Mouse (Mus musculus) kidney, embryonic 14.5 days (tissue): ENCODE results near the gene Exoc4. TPM values are rescaled to one million over a fixed set of nuclear protein-coding genes. Genes with fewer than 3 reads are reported as not detected.

ENCODE experiments used
- ATAC-seq: fragments of 200-750 bp; cut with Nextera tagmentation; 2 replicates; pipeline ENCODE4 v1.8.0; 2017; ENCODE audit warnings: moderate number of reproducible peaks, mild to moderate bottlenecking, moderate TSS enrichment, moderate library complexity; ENCODE audit not compliant: low FRiP score, low TSS enrichment
- H3K27ac ChIP-seq: fragments of 300-500 bp; sonication (generic); 2 replicates; pipeline ENCODE4 v1.5.1; 2014; ENCODE audit warnings: low read depth, mild to moderate bottlenecking, low read length, moderate library complexity, mixed read lengths
- H3K27me3 ChIP-seq: fragments of 300-500 bp; sonication (generic); 2 replicates; pipeline ENCODE4 v1.6.1; 2014; ENCODE audit warnings: mild to moderate bottlenecking, low read length; ENCODE audit not compliant: control insufficient read depth, insufficient read depth
- H3K36me3 ChIP-seq: fragments of 300-500 bp; sonication (generic); 2 replicates; pipeline ENCODE4 v1.6.1; 2014; ENCODE audit warnings: low read length, mixed read lengths; ENCODE audit not compliant: control insufficient read depth, insufficient read depth
- H3K4me1 ChIP-seq: fragments of 300-500 bp; sonication (generic); 2 replicates; pipeline ENCODE4 v1.6.1; 2014; ENCODE audit warnings: low read length, mixed read lengths; ENCODE audit not compliant: control insufficient read depth, insufficient read depth
- H3K4me2 ChIP-seq: fragments of 300-500 bp; sonication (generic); replicated peaks from 2 replicates; pipeline ENCODE4 v1.6.1; 2014; ENCODE audit warnings: low read depth, mild to moderate bottlenecking, low read length
- H3K4me3 ChIP-seq: fragments of 300-500 bp; sonication (generic); 2 replicates; pipeline ENCODE4 v1.5.1; 2014; ENCODE audit warnings: mild to moderate bottlenecking, low read length
- H3K9ac ChIP-seq: fragments of 300-500 bp; sonication (generic); 2 replicates; pipeline ENCODE4 v1.6.1; 2014; ENCODE audit warnings: low read depth, mild to moderate bottlenecking, low read length, moderate library complexity
- H3K9me3 ChIP-seq: fragments of 300-500 bp; sonication (generic); 2 replicates; pipeline ENCODE4 v1.6.1; 2016; ENCODE audit warnings: low read length; ENCODE audit not compliant: control insufficient read depth
- WGBS: fragments of 180-500 bp; shearing (Covaris S2); extraction: QIAGEN DNeasy Blood & Tissue Kit; methylation state at CpG from one replicate; pipeline ENCODE4 v1.1.7; 2014; 5-methylcytosine and 5-hydroxymethylcytosine counted together
- polyA plus RNA-seq: library from polyadenylated mRNA; unstranded; fragments of >200 nt; fragmentation: Nextera tagmentation; extraction: Ambion mirVana; gene quantifications from 2 replicates; pipeline ENCODE4 v1.2.1, GENCODE M21; 2014

Exoc4 gene
- polyA plus RNA-seq, 1 experiment from 2014 or later = 31.5 TPM

DNA sequence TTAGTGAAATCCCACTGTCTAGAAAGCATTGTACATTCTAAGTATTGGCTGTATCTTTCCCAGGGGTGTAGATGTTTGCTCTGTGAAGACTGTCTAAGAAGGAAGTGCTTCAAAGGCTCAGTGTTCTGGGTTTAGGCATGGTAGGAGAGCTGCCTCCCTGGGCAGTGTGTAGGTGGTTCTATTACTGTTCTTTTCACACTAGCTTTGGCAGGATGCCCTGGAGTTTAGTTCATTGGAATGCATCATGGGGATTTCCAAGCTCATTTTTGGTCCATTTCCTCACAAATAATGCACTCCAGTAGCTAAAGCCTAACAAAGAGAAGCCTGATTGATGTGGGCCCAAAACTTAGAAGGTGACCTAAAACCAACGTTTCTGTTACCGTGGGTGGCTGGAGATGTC lies 555.9 kb downstream of the Exoc4 start:
- Histone ChIP-seq H3K36me3 (no peaks in the 10 kb centered on the region), H3K4me1 (no peaks in the 10 kb centered on the region), H3K27ac (no peak overlapping the region), H3K4me2 (no peak overlapping the region), H3K9ac (no peak overlapping the region), H3K9me3 (no peaks in the 10 kb centered on the region), H3K27me3 (no peaks in the 10 kb centered on the region), H3K4me3 (no peak overlapping the region)
- ATAC-seq = no peak
- 79% methylated on average over 2 of the region's 2 CpGs for WGBS

DNA sequence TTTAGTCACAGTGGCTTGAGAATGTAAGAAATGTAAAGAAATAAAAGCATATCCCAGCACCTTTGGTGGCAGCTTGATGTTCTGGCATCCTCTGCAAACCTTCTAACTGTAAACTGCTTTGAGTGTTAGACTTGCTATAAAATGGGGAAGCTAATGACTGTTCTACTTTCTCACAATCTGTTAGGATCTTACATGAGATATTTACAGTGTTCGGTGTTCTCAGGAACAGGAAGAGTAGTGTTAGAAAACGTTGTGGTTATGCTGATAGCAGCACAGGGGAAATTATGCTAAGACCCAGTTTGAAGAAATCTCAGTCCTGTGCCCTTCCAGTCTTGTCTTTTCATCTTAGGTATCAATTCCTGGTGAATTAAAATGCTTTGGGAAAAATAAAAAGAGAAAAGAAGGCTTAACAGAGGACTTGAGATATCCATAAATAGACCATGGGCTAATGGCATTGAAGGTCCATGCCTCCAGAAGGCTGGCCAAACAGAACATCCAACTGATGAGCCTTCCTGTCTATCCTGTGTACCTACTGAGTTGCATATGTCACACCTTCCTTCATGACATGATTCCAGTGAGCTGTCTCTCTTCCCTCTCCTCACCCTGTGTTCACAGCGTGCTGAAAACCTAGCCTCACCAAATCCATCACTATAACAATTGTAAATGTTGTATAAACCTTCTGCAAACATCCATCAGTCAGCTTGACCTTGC lies 557.3 kb downstream of the Exoc4 start:
- no peaks in the 10 kb centered on the region for H3K9me3 ChIP-seq
- H3K36me3 ChIP-seq = no peaks in the 10 kb centered on the region
- H3K4me1 ChIP-seq = no peaks in the 10 kb centered on the region
- H3K4me2 ChIP-seq = no peak overlapping the region
- WGBS = 85% methylated on average over 3 of the region's 3 CpGs
- no peaks in the 10 kb centered on the region for H3K27me3 ChIP-seq
- H3K27ac ChIP-seq = no peak overlapping the region
- ATAC-seq = no peak
- H3K9ac ChIP-seq = no peak overlapping the region
- H3K4me3 ChIP-seq = no peak overlapping the region

DNA sequence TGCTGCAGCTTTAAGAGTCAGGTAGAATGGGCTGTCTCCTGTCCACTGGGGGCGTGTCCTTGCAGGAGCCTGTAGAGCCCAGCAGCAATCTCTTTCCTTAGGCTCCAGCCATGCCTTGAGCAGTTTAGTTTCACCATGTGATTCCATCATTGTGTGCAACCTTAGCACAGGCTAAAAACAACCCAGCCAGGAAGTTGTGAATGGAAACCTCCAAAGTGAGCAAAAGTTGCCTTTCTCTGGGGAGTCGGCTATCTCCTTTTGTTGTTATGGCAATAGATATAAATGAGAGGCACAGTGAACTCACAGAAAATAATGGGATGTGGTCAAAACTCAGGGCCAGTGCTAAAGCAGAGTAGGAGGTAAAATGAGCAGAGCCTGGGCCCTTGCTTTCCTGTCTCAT lies 565.5 kb downstream of the Exoc4 start:
- Histone ChIP-seq H3K27me3 (no peaks in the 10 kb centered on the region), H3K9me3 (no peaks in the 10 kb centered on the region), H3K4me2 (no peak overlapping the region), H3K36me3 (no peaks in the 10 kb centered on the region), H3K9ac (no peak overlapping the region), H3K4me1 (no peaks in the 10 kb centered on the region), H3K4me3 (no peak overlapping the region), H3K27ac (no peak overlapping the region)
- WGBS = 63% methylated on average over 2 of the region's 2 CpGs
- no peak for ATAC-seq

DNA sequence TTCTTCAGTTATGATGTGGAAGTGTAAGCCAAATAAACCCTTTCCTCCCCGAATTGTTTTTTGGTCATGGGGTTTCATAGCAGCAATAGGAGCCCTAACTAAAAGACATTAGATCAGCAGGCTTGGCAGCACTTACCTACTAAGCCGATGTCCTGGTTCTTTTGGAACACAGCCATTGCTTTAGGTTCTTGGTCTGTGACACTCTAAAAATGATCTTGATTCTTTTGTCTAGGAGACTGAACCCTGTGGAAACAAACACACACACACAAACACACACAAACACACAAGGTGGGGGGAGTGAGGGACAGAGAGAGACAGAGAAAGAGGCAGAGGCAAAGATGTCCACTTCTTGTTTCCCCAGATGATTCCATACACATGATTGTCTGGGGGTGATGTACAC lies 574.3 kb downstream of the Exoc4 start:
- Histone ChIP-seq H3K4me1 (no peaks in the 10 kb centered on the region), H3K4me3 (no peak overlapping the region), H3K27ac (no peak overlapping the region), H3K27me3 (no peaks in the 10 kb centered on the region), H3K4me2 (no peak overlapping the region), H3K36me3 (no peaks in the 10 kb centered on the region), H3K9me3 (no peaks in the 10 kb centered on the region), H3K9ac (no peak overlapping the region)
- 84% methylated on average over 2 of the region's 2 CpGs for WGBS
- ATAC-seq = no peak

DNA sequence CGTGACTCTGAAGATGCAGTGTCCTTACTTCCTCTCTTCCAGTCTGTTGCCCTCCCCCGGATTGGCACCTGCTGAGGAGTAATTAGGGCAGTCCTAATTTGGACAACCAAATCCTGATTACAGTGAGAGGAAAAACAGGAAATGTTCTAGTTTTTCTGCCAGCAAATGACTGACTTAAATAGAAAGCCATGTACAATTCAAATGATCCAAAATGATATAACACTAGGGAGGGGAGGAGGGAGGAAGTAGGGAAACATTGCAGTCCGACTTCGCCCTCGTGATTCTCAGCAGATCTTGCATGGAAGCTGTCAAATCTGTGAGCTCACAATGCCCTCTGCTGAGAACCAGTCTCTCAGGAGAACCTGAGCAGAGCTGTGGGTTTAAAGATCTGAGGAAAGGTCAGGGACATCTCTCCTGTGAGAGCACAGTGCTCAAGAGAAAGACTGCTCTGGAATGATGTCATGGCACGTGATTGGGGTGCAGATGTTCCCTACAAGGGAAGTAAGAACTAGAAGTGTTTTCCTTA lies 575.0 kb downstream of the Exoc4 start:
- Histone ChIP-seq H3K27ac (no peak overlapping the region), H3K9me3 (no peaks in the 10 kb centered on the region), H3K4me1 (no peaks in the 10 kb centered on the region), H3K36me3 (no peaks in the 10 kb centered on the region), H3K27me3 (no peaks in the 10 kb centered on the region), H3K4me3 (no peak overlapping the region), H3K9ac (no peak overlapping the region), H3K4me2 (no peak overlapping the region)
- no peak for ATAC-seq
- 71% methylated on average over 6 of the region's 6 CpGs for WGBS

DNA sequence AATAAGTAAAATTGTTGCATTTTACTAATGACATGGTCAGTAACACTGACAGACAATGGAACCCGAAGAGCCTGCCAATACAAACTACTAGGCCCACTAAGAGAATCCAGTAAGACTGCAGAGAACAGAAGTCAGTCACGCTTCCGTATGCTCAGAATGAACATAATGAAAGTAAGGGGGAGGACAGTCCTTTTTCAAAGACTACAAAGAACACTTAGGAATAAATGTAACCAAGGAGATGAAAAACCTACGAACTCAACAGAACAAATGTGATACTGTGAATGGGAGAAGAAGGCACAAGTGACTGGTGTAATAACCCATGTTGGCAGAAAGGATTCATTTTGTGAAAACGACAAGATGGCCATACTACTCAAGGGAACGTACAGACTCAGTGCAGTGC lies 579.6 kb downstream of the Exoc4 start:
- Histone ChIP-seq H3K9ac (no peak overlapping the region), H3K27me3 (no peaks in the 10 kb centered on the region), H3K9me3 (no peaks in the 10 kb centered on the region), H3K4me2 (no peak overlapping the region), H3K27ac (no peak overlapping the region), H3K4me3 (no peak overlapping the region), H3K4me1 (peaks cover 3% of the 10 kb centered on the region; the same call in 1 of the 2 replicates), H3K36me3 (no peaks in the 10 kb centered on the region)
- no peak for ATAC-seq
- WGBS = 93% methylated on average over 6 of the region's 6 CpGs

DNA sequence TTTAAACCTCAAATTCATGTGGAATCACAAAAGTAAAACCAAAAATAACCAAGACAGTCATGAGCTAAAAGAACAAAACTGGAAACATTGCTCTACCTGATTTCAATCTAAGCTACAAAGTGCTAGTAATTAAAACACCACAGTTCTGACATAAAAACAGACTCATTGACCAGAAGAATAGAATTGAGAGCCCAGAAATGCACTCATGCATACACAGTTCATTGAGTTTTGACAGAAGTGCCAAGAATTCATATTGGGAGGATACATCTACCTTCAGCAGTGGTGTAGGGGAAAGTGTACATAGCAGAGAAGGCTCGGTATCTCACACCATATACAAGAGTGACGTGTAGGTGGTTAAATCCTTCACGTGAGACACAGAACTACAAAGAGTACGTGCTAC lies 580.4 kb downstream of the Exoc4 start:
- 93% methylated on average over 4 of the region's 4 CpGs for WGBS
- Histone ChIP-seq H3K9me3 (no peaks in the 10 kb centered on the region), H3K4me1 (peaks cover 3% of the 10 kb centered on the region; the same call in 1 of the 2 replicates), H3K4me2 (no peak overlapping the region), H3K4me3 (no peak overlapping the region), H3K27me3 (no peaks in the 10 kb centered on the region), H3K9ac (no peak overlapping the region), H3K36me3 (no peaks in the 10 kb centered on the region), H3K27ac (no peak overlapping the region)
- ATAC-seq = no peak

DNA sequence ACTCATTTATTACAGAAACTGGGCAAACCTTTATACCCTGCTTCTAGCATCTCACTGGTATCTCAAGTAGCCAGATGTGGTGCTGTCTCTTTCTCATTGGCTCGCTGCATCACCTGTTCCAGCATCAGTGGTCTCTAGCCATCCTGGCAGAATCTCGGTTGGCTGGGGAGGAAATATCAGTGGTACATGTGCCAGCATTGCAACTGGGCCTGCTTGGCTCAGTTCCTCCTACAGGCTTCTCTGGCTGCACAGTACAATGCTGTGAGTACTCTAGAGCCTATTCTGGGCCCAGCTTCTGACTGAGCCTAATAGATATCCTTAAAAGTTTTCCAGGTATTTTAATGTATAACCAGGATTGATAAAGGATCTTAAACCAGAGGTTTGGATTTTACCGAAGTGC lies 582.4 kb downstream of the Exoc4 start:
- Histone ChIP-seq H3K9me3 (no peaks in the 10 kb centered on the region), H3K27ac (no peak overlapping the region), H3K4me2 (no peak overlapping the region), H3K9ac (no peak overlapping the region), H3K36me3 (no peaks in the 10 kb centered on the region), H3K4me3 (no peak overlapping the region), H3K27me3 (no peaks in the 10 kb centered on the region), H3K4me1 (peaks cover 3% of the 10 kb centered on the region; the same call in 1 of the 2 replicates)
- WGBS = 92% methylated on average over 3 of the region's 3 CpGs
- ATAC-seq = no peak

DNA sequence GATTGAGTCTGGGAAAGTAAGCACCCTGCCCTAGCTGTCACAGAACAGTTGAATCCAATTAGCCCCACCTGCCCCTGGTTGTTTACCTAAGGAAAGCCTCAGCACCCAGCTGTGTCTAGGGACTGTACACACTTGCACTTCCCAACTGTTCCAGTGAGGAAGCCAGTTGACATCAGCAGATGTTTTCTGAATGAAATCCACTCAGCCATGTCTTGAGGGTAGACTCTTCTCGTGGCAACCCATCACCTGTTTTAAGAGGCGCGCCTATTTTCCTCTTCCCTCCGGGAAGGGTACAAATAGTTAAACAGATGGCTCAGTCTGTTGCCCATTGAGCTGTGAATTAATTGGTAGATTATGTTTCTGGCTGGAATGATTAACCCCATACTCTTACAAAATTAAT lies 584.1 kb downstream of the Exoc4 start:
- Histone ChIP-seq H3K9ac (no peak overlapping the region), H3K4me1 (peaks cover 3% of the 10 kb centered on the region; the same call in 1 of the 2 replicates), H3K27me3 (no peaks in the 10 kb centered on the region), H3K27ac (no peak overlapping the region), H3K4me2 (no peak overlapping the region), H3K36me3 (no peaks in the 10 kb centered on the region), H3K4me3 (no peak overlapping the region), H3K9me3 (no peaks in the 10 kb centered on the region)
- WGBS = 44% methylated on average over 4 of the region's 4 CpGs
- ATAC-seq = peak; percentile 88
